Mouse (Mus musculus): ENCODE measurements at regions not wholly inside any gene's neighbourhood (a gene's known extent, or its start where the extent isn't known, plus 50 kb on each side); places are given as distances from the start of the nearest gene placed in this dataset.

GRCm38 (mm10) chr11:33039854-33040792 lies 107.1 kb downstream of the Fgf18 start:
- TF ChIP-seq CTCF (IDR thresholded peaks at IDR 0.05; ENCODE audit: borderline replicate concordance, insufficient read depth, low read depth, low read length): no peak
- TF ChIP-seq POLR2A (IDR thresholded peaks at IDR 0.05; ENCODE audit: borderline replicate concordance, insufficient read depth, low read length): no peak

Measured in cerebellum, adult 2 months (tissue).